20 mouse cellular contexts compared by ENCODE assay signal in the genomic region with DNA sequence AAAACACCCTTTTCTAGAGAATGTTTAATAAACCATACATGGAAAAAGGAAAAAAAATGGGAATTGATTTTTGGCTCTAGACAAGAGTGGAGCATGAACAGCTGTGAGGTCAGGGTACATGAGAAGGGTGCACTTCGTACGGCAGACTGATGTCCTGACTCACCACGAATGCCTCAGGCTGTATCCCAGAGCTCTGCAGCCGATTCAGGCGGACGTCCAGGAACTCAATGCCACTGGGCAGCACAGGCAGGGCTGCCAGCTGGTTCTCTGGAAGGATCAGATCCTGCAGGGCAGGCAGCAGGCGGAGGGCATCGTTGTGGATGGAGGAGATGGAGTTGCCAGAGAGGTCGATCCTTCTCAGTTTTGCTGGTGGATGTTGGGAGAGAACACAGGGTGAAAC. TPM values are rescaled to one million over a fixed set of nuclear protein-coding genes. Genes with fewer than 3 reads are reported as not detected.
DNase-seq lines count a peak whose midpoint lies in the region; ATAC-seq lines count a peak whose summit lies in the region.
"Had no signal": no experiment of that assay in that cellular context is flagged by ENCODE, and none has a peak within 500 bp of the region (broad histone marks: within the 10 kb centered on the region; RNA-seq: fewer than 3 reads in every experiment).

No protein-coding gene starts in this region.

- no peaks in the 10 kb centered on the region for H3K9me3 ChIP-seq in heart, embryonic 11.5 days (replicated peaks; ENCODE audit: control insufficient read depth, low read length)
- H3K9me3 ChIP-seq: embryonic facial prominence, embryonic 13.5 days; hindbrain, embryonic 15.5 days; limb, embryonic 12.5 days; liver, embryonic 15.5 days; midbrain, embryonic 12.5 days had no signal

- ATAC-seq in cerebellum, adult (ENCODE audit: insufficient number of reproducible peaks, low FRiP score, low TSS enrichment), result peak; percentile 60; the same call in 1 of the 2 replicates
- no peak for ATAC-seq in heart, embryonic 11.5 days (replicated peaks; ENCODE audit: insufficient number of reproducible peaks, low FRiP score, low TSS enrichment)
- ATAC-seq: forebrain, embryonic 14.5 days had no signal

- 0 out of 2 replicates have a peak, but pooled peaks cover 2% of the 10 kb centered on the region for H3K27me3 ChIP-seq in heart, embryonic 11.5 days (ENCODE audit: control insufficient read depth, insufficient read depth, low read length)
- H3K27me3 ChIP-seq: hindbrain, embryonic 15.5 days; midbrain, embryonic 12.5 days had no signal

- H3K4me1 ChIP-seq in heart, embryonic 11.5 days (ENCODE audit: control insufficient read depth, insufficient read depth, low read length), result peaks cover 8% of the 10 kb centered on the region; the same call in 1 of the 2 replicates

- 84% methylated on average over 9 of the region's 9 CpGs for WGBS in heart, embryonic 11.5 days (ENCODE audit: insufficient replicate concordance)

- peak; percentile 44 for DNase-seq in gastrocnemius, postnatal 10 days
- DNase-seq in gastrocnemius, adult 18-20 months (ENCODE audit: low spot score), result no peak
- DNase-seq in Muller cell, postnatal 12 days (ENCODE audit: inconsistent ontology term), result peak; percentile 84
- DNase-seq in cerebellum, postnatal 25 days, result peak; percentile 80 to 84
- no peak for DNase-seq in lung, postnatal 36 days
- DNase-seq in B cell, adult 2 months, result no peak
- DNase-seq: kidney, adult 2 months; kidney, postnatal 36 days; lung, postnatal 14 days; thymus, postnatal 14 days had no signal

- H3K27ac ChIP-seq in heart, embryonic 11.5 days (ENCODE audit: low read depth, low read length), result no peak overlapping the region
- H3K27ac ChIP-seq: embryonic facial prominence, embryonic 13.5 days; hindbrain, embryonic 15.5 days; limb, embryonic 12.5 days; liver, embryonic 15.5 days; midbrain, embryonic 12.5 days had no signal

- no peaks in the 10 kb centered on the region for H3K36me3 ChIP-seq in heart, embryonic 11.5 days (ENCODE audit: control insufficient read depth, insufficient read depth, low read length)
- H3K36me3 ChIP-seq: embryonic facial prominence, embryonic 13.5 days; hindbrain, embryonic 15.5 days; limb, embryonic 12.5 days; liver, embryonic 15.5 days; midbrain, embryonic 12.5 days had no signal

- no peak overlapping the region for H3K9ac ChIP-seq in heart, embryonic 11.5 days (ENCODE audit: low read depth, low read length)
- H3K9ac ChIP-seq: embryonic facial prominence, embryonic 13.5 days; hindbrain, embryonic 15.5 days; limb, embryonic 12.5 days; liver, embryonic 15.5 days; midbrain, embryonic 12.5 days had no signal

- H3K4me2 ChIP-seq in heart, embryonic 11.5 days, result no peak overlapping the region
- H3K4me2 ChIP-seq: embryonic facial prominence, embryonic 13.5 days; hindbrain, embryonic 15.5 days; limb, embryonic 12.5 days; liver, embryonic 15.5 days; midbrain, embryonic 12.5 days had no signal

- no peak overlapping the region for H3K4me3 ChIP-seq in heart, embryonic 11.5 days (ENCODE audit: low read depth, low read length)
- H3K4me3 ChIP-seq: embryonic facial prominence, embryonic 13.5 days; hindbrain, embryonic 15.5 days; limb, embryonic 12.5 days; liver, embryonic 15.5 days; midbrain, embryonic 12.5 days had no signal

RNA-seq across cellular contexts. Expression of a gene that starts 7.0 kb away (rescaled TPM):
- under 1 TPM; 0.16 to 0.23 TPM for total RNA-seq in gastrocnemius, postnatal 10 days (2021)
- total RNA-seq in gastrocnemius, adult 18-20 months (2021), result under 1 TPM in 1 of 2 experiments, not detected in 1; 0.19 TPM
- polyA plus RNA-seq in heart, embryonic 11.5 days (2014; fragmentation: Nextera tagmentation; extraction: Ambion mirVana), result 0.21 and 1.0 TPM in 2 replicates
- total RNA-seq: granulocyte monocyte progenitor cell, adult 5-6 weeks had no signal

RNA-seq across cellular contexts. Expression of a gene that starts 20.4 kb away (rescaled TPM):
- 10 to 100 TPM; 16.3 to 20.0 TPM for total RNA-seq in gastrocnemius, postnatal 10 days (2021)
- 10 to 100 TPM; 17.6 to 37.2 TPM for total RNA-seq in gastrocnemius, adult 18-20 months (2021)
- 0.55 and 1.1 TPM in 2 replicates for polyA plus RNA-seq in heart, embryonic 11.5 days (2014; fragmentation: Nextera tagmentation; extraction: Ambion mirVana)
- total RNA-seq: granulocyte monocyte progenitor cell, adult 5-6 weeks; MEL had no signal

Comparison
In these comparisons a context has a peak if more than half of its experiments do, and no peak if none do; other contexts are left out.
1. DNase-seq: peak in gastrocnemius, postnatal 10 days (single experiment), Muller cell, postnatal 12 days (single experiment) and cerebellum, postnatal 25 days (2 of 2); none in gastrocnemius, adult 18-20 months (single experiment), lung, postnatal 36 days (single experiment) and B cell, adult 2 months (0 of 2).